In genomic region chrX:94234532-94235189, GRCm38 (mm10) we compare ENCODE assay signal across 8 mouse cellular contexts. TPM values are rescaled to one million over a fixed set of nuclear protein-coding genes. Genes with fewer than 3 reads are reported as not detected.
DNase-seq lines count a peak whose midpoint lies in the region; ATAC-seq and TF ChIP-seq lines count a peak whose summit lies in the region.

Gene Klhl15 (plus strand): TSS chrX:94234599.

- WGBS in forebrain, embryonic 14.5 days: 18% methylated on average over 57 of the region's 70 CpGs
- WGBS in large intestine, adult 2 months: 7% methylated on average over 61 of the region's 70 CpGs
- WGBS in liver, embryonic 16.5 days (ENCODE audit: insufficient replicate concordance): 13% methylated on average over 58 of the region's 70 CpGs
- 10% methylated on average over 63 of the region's 70 CpGs for WGBS in neural tube, embryonic 12.5 days
- WGBS in stomach, postnatal 0 days: 9% methylated on average over 35 of the region's 70 CpGs

- in situ Hi-C loops in ES-E14 (cut with MboI; ENCODE audit: low sequenced_read_pairs in 2 of 2, unreplicated experiment in 2 of 2): no loop called here

- no peaks in the 10 kb centered on the region for H3K4me1 ChIP-seq in ES-E14 (ENCODE audit: control insufficient read depth in 2 of 2, insufficient read depth in 2 of 2, low read length in 2 of 2, poor library complexity in 1 of 2)
- no peaks in the 10 kb centered on the region for H3K4me1 ChIP-seq in forebrain, embryonic 14.5 days (ENCODE audit: control insufficient read depth, insufficient read depth, low read length)
- H3K4me1 ChIP-seq in liver, embryonic 16.5 days (ENCODE audit: control insufficient read depth, low read depth, low read length): no peaks in the 10 kb centered on the region; the same call in 1 of the 2 replicates
- H3K4me1 ChIP-seq in neural tube, embryonic 12.5 days: no peaks in the 10 kb centered on the region
- no peaks in the 10 kb centered on the region for H3K4me1 ChIP-seq in stomach, postnatal 0 days (replicated peaks; ENCODE audit: control insufficient read depth, insufficient read depth)

- intact Hi-C loops in heart, postnatal 14 days (cut with DNase I): loop anchor here (5.0 to 10.0 kb wide), 2 partner anchors 60 to 133 kb away; partner anchors contain the start of genes Apoo and Fam90a1b

- H3K9ac ChIP-seq in ES-E14 (ENCODE audit: insufficient read depth, low read depth, low read length, poor library complexity, severe bottlenecking): peak within 1 kb of the TSS; percentile 83
- H3K9ac ChIP-seq in forebrain, embryonic 14.5 days (ENCODE audit: low read length): peak within 1 kb of the TSS; percentile 70
- peak within 1 kb of the TSS; percentile 78 for H3K9ac ChIP-seq in liver, embryonic 16.5 days (ENCODE audit: low read depth, low read length)
- H3K9ac ChIP-seq in neural tube, embryonic 12.5 days: peak within 1 kb of the TSS; percentile 66
- peak within 1 kb of the TSS; percentile 70 for H3K9ac ChIP-seq in stomach, postnatal 0 days (ENCODE audit: low read length)

- H3K27me3 ChIP-seq in forebrain, embryonic 14.5 days (replicated peaks; ENCODE audit: control insufficient read depth, insufficient read depth, low read length): peaks cover 18% of the 10 kb centered on the region
- H3K27me3 ChIP-seq in liver, embryonic 16.5 days (ENCODE audit: control insufficient read depth, insufficient read depth, low read depth, low read length): peaks cover 11% of the 10 kb centered on the region
- peaks cover 22% of the 10 kb centered on the region for H3K27me3 ChIP-seq in neural tube, embryonic 12.5 days (replicated peaks)
- no peaks in the 10 kb centered on the region for H3K27me3 ChIP-seq in stomach, postnatal 0 days (ENCODE audit: control insufficient read depth, insufficient read depth, low read length)

- H3K27ac ChIP-seq in ES-E14 (ENCODE audit: insufficient read depth, low read depth, low read length, poor library complexity, severe bottlenecking): peak within 1 kb of the TSS; percentile 31; the same call in 1 of the 2 replicates
- peak within 1 kb of the TSS; percentile 83 for H3K27ac ChIP-seq in forebrain, embryonic 14.5 days (ENCODE audit: low read depth, low read length)
- peak within 1 kb of the TSS; percentile 88 for H3K27ac ChIP-seq in liver, embryonic 16.5 days (ENCODE audit: low read length)
- H3K27ac ChIP-seq in neural tube, embryonic 12.5 days: peak within 1 kb of the TSS; percentile 53; the same call in 1 of the 2 replicates
- peak within 1 kb of the TSS; percentile 85 for H3K27ac ChIP-seq in stomach, postnatal 0 days (replicated peaks)

- peak; percentile 57 for DNase-seq in ES-E14 (ENCODE audit: low read depth, low spot score)
- DNase-seq in cerebellum, adult 11 months: peak; percentile 74
- peak; percentile 87 for DNase-seq in forebrain, embryonic 14.5 days (ENCODE audit: low spot score)
- DNase-seq in heart, postnatal 14 days: peak; percentile 82 to 85
- DNase-seq in large intestine, adult 2 months (ENCODE audit: low read depth, low spot score): peak; percentile 42
- DNase-seq in stomach, postnatal 0 days (ENCODE audit: low spot score): peak; percentile 84

- peak within 1 kb of the TSS; percentile 86 to 94 for H3K4me3 ChIP-seq in ES-E14 (ENCODE audit: insufficient read depth in 1 of 2, low read depth in 1 of 2, low read length in 2 of 2, poor library complexity in 1 of 2, severe bottlenecking in 1 of 2)
- H3K4me3 ChIP-seq in forebrain, embryonic 14.5 days (ENCODE audit: low read depth, low read length): peak within 1 kb of the TSS; percentile 54
- peak within 1 kb of the TSS; percentile 77 for H3K4me3 ChIP-seq in liver, embryonic 16.5 days (ENCODE audit: low read depth, low read length)
- H3K4me3 ChIP-seq in neural tube, embryonic 12.5 days: peak within 1 kb of the TSS; percentile 56
- H3K4me3 ChIP-seq in stomach, postnatal 0 days (ENCODE audit: low read depth, low read length): peak within 1 kb of the TSS; percentile 66

- no peak for TF ChIP-seq EP300 in stomach, postnatal 0 days (optimal IDR thresholded peaks at IDR 0.05)

- no peaks in the 10 kb centered on the region for H3K9me3 ChIP-seq in ES-E14 (ENCODE audit: control insufficient read depth, insufficient read depth, low read depth, low read length)
- no peaks in the 10 kb centered on the region for H3K9me3 ChIP-seq in forebrain, embryonic 14.5 days (replicated peaks; ENCODE audit: control insufficient read depth, low read length)
- no peaks in the 10 kb centered on the region for H3K9me3 ChIP-seq in liver, embryonic 16.5 days (replicated peaks; ENCODE audit: control insufficient read depth, low read length)
- no peaks in the 10 kb centered on the region for H3K9me3 ChIP-seq in neural tube, embryonic 12.5 days
- H3K9me3 ChIP-seq in stomach, postnatal 0 days (ENCODE audit: control insufficient read depth, low read length): no peaks in the 10 kb centered on the region

- TF ChIP-seq CTCF in stomach, postnatal 0 days (IDR thresholded peaks at IDR 0.05; ENCODE audit: low read depth): peak; percentile 54

- no peaks in the 10 kb centered on the region for H3K36me3 ChIP-seq in ES-E14 (ENCODE audit: control insufficient read depth, insufficient read depth, low read length, poor library complexity, severe bottlenecking)
- no peaks in the 10 kb centered on the region for H3K36me3 ChIP-seq in forebrain, embryonic 14.5 days (ENCODE audit: control insufficient read depth, insufficient read depth, low read length)
- no peaks in the 10 kb centered on the region for H3K36me3 ChIP-seq in liver, embryonic 16.5 days (ENCODE audit: control insufficient read depth, insufficient read depth)
- H3K36me3 ChIP-seq in neural tube, embryonic 12.5 days: no peaks in the 10 kb centered on the region
- H3K36me3 ChIP-seq in stomach, postnatal 0 days (ENCODE audit: control insufficient read depth, insufficient read depth, low read length): no peaks in the 10 kb centered on the region

- H3K4me2 ChIP-seq in forebrain, embryonic 14.5 days (ENCODE audit: low read length): peak within 1 kb of the TSS; percentile 51
- peak within 1 kb of the TSS; percentile 81 for H3K4me2 ChIP-seq in liver, embryonic 16.5 days (ENCODE audit: low read depth, low read length)
- H3K4me2 ChIP-seq in neural tube, embryonic 12.5 days (replicated peaks): peak within 1 kb of the TSS; percentile 57
- H3K4me2 ChIP-seq in stomach, postnatal 0 days (replicated peaks; ENCODE audit: low read depth): peak within 1 kb of the TSS; percentile 60

- peak; percentile 95 for ATAC-seq in forebrain, embryonic 14.5 days
- peak; percentile 91 for ATAC-seq in liver, embryonic 16.5 days (ENCODE audit: low read depth)
- peak; percentile 94 for ATAC-seq in neural tube, embryonic 12.5 days (ENCODE audit: low FRiP score, low read depth)
- peak; percentile 94 for ATAC-seq in stomach, postnatal 0 days (ENCODE audit: low FRiP score, low TSS enrichment)

TF ChIP-seq in ES-E14, 5 proteins besides CTCF, POLR2A, EP300 and RAD21:
- TF ChIP-seq MAFK (IDR thresholded peaks at IDR 0.05; ENCODE audit: insufficient read depth, low read depth, low read length) (no peak), HCFC1 (IDR thresholded peaks at IDR 0.05; ENCODE audit: borderline replicate concordance, insufficient read depth, low read length) (no peak), CHD2 (IDR thresholded peaks at IDR 0.05; ENCODE audit: low read depth, low read length) (no peak), ZNF384 (IDR thresholded peaks at IDR 0.05; ENCODE audit: low read depth, low read length) (no peak), ZC3H11A (IDR thresholded peaks at IDR 0.05; ENCODE audit: borderline replicate concordance, low read depth, low read length) (no peak)
TF ChIP-seq in ES-E14: peak in this region for 0.

RNA-seq across cellular contexts. Expression of gene Klhl15, which starts in this region (rescaled TPM):
- 5.0 and 5.7 TPM in 2 replicates for total RNA-seq in ES-E14 (2012; rRNA removed)
- 8.9 and 11.5 TPM in 2 replicates for polyA plus RNA-seq in forebrain, embryonic 14.5 days (2014; fragmentation: Nextera tagmentation; extraction: Ambion mirVana)
- 1 to 10 TPM; 8.7 to 8.9 TPM for total RNA-seq in heart, postnatal 14 days (2021)
- 3.1 and 5.9 TPM in 2 replicates for polyA plus RNA-seq in large intestine, adult 2 months (2012; rRNA removed)
- 3.2 and 3.5 TPM in 2 replicates for polyA plus RNA-seq in liver, embryonic 16.5 days (2015; fragmentation: Nextera tagmentation; extraction: Ambion mirVana)
- polyA plus RNA-seq in neural tube, embryonic 12.5 days (2016; fragmentation: Nextera tagmentation; extraction: Ambion mirVana): 10.0 and 10.8 TPM in 2 replicates
- 5.6 and 5.9 TPM in 2 replicates for polyA plus RNA-seq in stomach, postnatal 0 days (2015; fragmentation: Nextera tagmentation; extraction: Ambion mirVana)

Comparison
In these comparisons a context has a peak if more than half of its experiments do, and no peak if none do; other contexts are left out.
1. Peak in every context shown above with its lines: DNase-seq, ATAC-seq, H3K4me3 ChIP-seq and H3K27ac ChIP-seq.
2. H3K27ac ChIP-seq: peak in every context shown above with its lines; median percentile 88 in liver, embryonic 16.5 days; 85 in stomach, postnatal 0 days; 83 in forebrain, embryonic 14.5 days; 53 in neural tube, embryonic 12.5 days; 31 in ES-E14.